17 mouse cellular contexts compared by ENCODE assay signal in the genomic region with DNA sequence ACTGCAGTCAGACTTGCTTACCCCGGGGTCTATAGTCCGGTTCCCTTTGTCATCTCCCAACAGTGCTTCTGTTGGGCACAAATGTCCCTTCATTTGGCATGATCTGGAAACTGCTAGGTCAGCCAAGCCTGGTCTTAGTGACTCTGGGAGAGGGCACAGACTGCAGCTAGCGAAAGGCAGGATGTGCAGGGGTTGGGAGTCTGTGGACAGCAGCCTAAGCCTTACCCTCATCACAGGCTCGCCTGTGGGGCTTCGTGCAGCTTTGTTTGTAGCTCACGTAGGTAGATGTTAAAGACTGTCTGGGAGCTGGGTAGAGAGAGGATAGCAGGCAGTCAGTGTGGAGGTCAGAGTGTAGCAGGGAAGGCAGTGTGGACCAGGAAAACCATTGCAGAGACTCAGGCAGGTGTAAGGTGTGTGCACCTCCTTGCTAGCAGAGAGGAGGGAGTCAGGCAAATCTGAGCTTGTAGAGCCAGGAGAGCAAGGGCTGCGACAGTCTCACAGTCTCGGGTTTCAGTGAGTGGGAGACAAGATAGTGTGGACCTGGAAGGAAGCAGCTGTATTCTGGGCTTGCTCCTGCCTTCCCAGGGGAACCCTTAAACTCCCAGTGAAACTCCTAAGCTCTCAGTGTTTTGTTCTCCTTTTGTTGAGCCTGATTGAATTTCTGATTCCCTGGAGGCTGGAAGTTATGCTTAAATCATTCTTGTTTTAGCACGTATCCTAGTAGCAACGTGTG.
DNase-seq lines count a peak whose midpoint lies in the region; ATAC-seq and TF ChIP-seq lines count a peak whose summit lies in the region.
"Had no signal": no experiment of that assay in that cellular context is flagged by ENCODE, and none has a peak within 500 bp of the region (broad histone marks: within the 10 kb centered on the region; RNA-seq: fewer than 3 reads in every experiment).

No protein-coding gene starts in this region.

- peaks cover 2% of the 10 kb centered on the region for H3K9me3 ChIP-seq in liver, embryonic 11.5 days (ENCODE audit: control insufficient read depth, low read length)
- H3K9me3 ChIP-seq in midbrain, embryonic 16.5 days (replicated peaks; ENCODE audit: control insufficient read depth, low read length, poor library complexity, severe bottlenecking): no peaks in the 10 kb centered on the region

- no peaks in the 10 kb centered on the region; the same call in 1 of the 2 replicates for H3K4me1 ChIP-seq in liver, adult 2 months (ENCODE audit: control insufficient read depth, insufficient read depth, low read length)
- no peaks in the 10 kb centered on the region for H3K4me1 ChIP-seq in liver, embryonic 11.5 days (replicated peaks; ENCODE audit: control insufficient read depth, insufficient read depth, low read length)
- H3K4me1 ChIP-seq in midbrain, embryonic 16.5 days (ENCODE audit: control insufficient read depth, insufficient read depth, low read length): peaks cover 4% of the 10 kb centered on the region; the same call in 1 of the 2 replicates
- H3K4me1 ChIP-seq: heart, embryonic 13.5 days; liver, embryonic 13.5 days had no signal

- ATAC-seq in liver, embryonic 11.5 days (replicated peaks; ENCODE audit: low FRiP score): no peak
- peak; percentile 38; the same call in 1 of the 2 replicates for ATAC-seq in midbrain, embryonic 16.5 days
- ATAC-seq: CD4-positive, CD25-positive, alpha-beta regulatory T cell, adult 4 months; forebrain, embryonic 16.5 days; lung, postnatal 0 days had no signal

- 77% methylated on average over 10 of the region's 10 CpGs for WGBS in liver, adult 2 months
- 67% methylated on average over 10 of the region's 10 CpGs for WGBS in liver, embryonic 11.5 days
- 52% methylated on average over 10 of the region's 10 CpGs for WGBS in midbrain, embryonic 16.5 days

- H3K9ac ChIP-seq in liver, adult 2 months (ENCODE audit: low read depth, low read length): no peak overlapping the region
- H3K9ac ChIP-seq in liver, embryonic 11.5 days (ENCODE audit: low read depth, low read length): no peak overlapping the region
- peak overlapping the region; percentile 11; the same call in 1 of the 2 replicates for H3K9ac ChIP-seq in midbrain, embryonic 16.5 days (ENCODE audit: low read depth, low read length)
- H3K9ac ChIP-seq: heart, embryonic 13.5 days; hindbrain, embryonic 12.5 days; liver, embryonic 13.5 days had no signal

- no peak for TF ChIP-seq POLR2A in liver, adult 2 months (IDR thresholded peaks at IDR 0.05; ENCODE audit: extremely low read depth, insufficient read depth, low read length)

- H3K27ac ChIP-seq in liver, adult 2 months (replicated peaks; ENCODE audit: insufficient read depth, low read depth, low read length): no peak overlapping the region
- no peak overlapping the region; the same call in 1 of the 2 replicates for H3K27ac ChIP-seq in liver, embryonic 11.5 days (ENCODE audit: low read depth, low read length)
- no peak overlapping the region for H3K27ac ChIP-seq in midbrain, embryonic 16.5 days (ENCODE audit: low read length)
- H3K27ac ChIP-seq: heart, embryonic 13.5 days; hindbrain, embryonic 12.5 days; liver, embryonic 13.5 days had no signal

- no peak overlapping the region for H3K4me3 ChIP-seq in liver, adult 2 months (ENCODE audit: insufficient read depth, low read depth, low read length)
- H3K4me3 ChIP-seq in liver, embryonic 11.5 days (ENCODE audit: low read depth, low read length): no peak overlapping the region
- H3K4me3 ChIP-seq in midbrain, embryonic 16.5 days (ENCODE audit: low read depth, low read length): no peak overlapping the region
- H3K4me3 ChIP-seq: heart, embryonic 13.5 days; hindbrain, embryonic 12.5 days; liver, embryonic 13.5 days had no signal

- peak; percentile 86 for DNase-seq in heart, adult 11 months
- no peak for DNase-seq in heart, adult 8-10 months (ENCODE audit: low spot score)
- peak; percentile 51 for DNase-seq in liver, adult 2 months (ENCODE audit: extremely low read depth, low read depth, low spot score)
- no peak for DNase-seq in liver, embryonic 11.5 days (ENCODE audit: low spot score)
- peak; percentile 40 to 65 for DNase-seq in cerebellum, postnatal 25 days
- DNase-seq in layer of hippocampus, adult 9-10 months (ENCODE audit: low spot score): no peak
- DNase-seq: adrenal gland, postnatal 36 days; gastrocnemius, postnatal 10 days; kidney, postnatal 10 days; liver, embryonic 13.5 days; right cerebral cortex, postnatal 25 days had no signal

- no peaks in the 10 kb centered on the region for H3K27me3 ChIP-seq in liver, adult 2 months (ENCODE audit: control insufficient read depth, insufficient read depth, low read length)
- no peaks in the 10 kb centered on the region for H3K27me3 ChIP-seq in liver, embryonic 11.5 days (replicated peaks; ENCODE audit: control insufficient read depth, insufficient read depth, low read length)
- no peaks in the 10 kb centered on the region for H3K27me3 ChIP-seq in midbrain, embryonic 16.5 days (ENCODE audit: control insufficient read depth, insufficient read depth, low read depth, low read length)
- H3K27me3 ChIP-seq: heart, embryonic 13.5 days; hindbrain, embryonic 12.5 days; liver, embryonic 13.5 days had no signal

- H3K36me3 ChIP-seq in liver, adult 2 months (ENCODE audit: control insufficient read depth, insufficient read depth, low read length): peaks cover 18% of the 10 kb centered on the region
- no peaks in the 10 kb centered on the region for H3K36me3 ChIP-seq in liver, embryonic 11.5 days (ENCODE audit: control insufficient read depth, insufficient read depth, low read length)
- no peaks in the 10 kb centered on the region for H3K36me3 ChIP-seq in midbrain, embryonic 16.5 days (ENCODE audit: control insufficient read depth, insufficient read depth, low read length)
- H3K36me3 ChIP-seq: hindbrain, embryonic 12.5 days had no signal

- peaks cover 4% of the 10 kb centered on the region; the same call in 1 of the 2 replicates for H3K79me2 ChIP-seq in liver, adult 2 months (ENCODE audit: control insufficient read depth, insufficient read depth, low read length)

- no peak for TF ChIP-seq CTCF in liver, adult 2 months (IDR thresholded peaks at IDR 0.05; ENCODE audit: low read depth, low read length)

- no peak overlapping the region for H3K4me2 ChIP-seq in liver, embryonic 11.5 days
- H3K4me2 ChIP-seq in midbrain, embryonic 16.5 days (ENCODE audit: low read length): no peak overlapping the region
- H3K4me2 ChIP-seq: heart, embryonic 13.5 days; hindbrain, embryonic 12.5 days; liver, embryonic 13.5 days had no signal

Comparison
In these comparisons a context has a peak if more than half of its experiments do, and no peak if none do; other contexts are left out.
1. DNase-seq: peak in heart, adult 11 months (single experiment), liver, adult 2 months (single experiment) and cerebellum, postnatal 25 days (2 of 2); none in heart, adult 8-10 months (single experiment), liver, embryonic 11.5 days (single experiment) and layer of hippocampus, adult 9-10 months (single experiment).